Mouse (Mus musculus) forebrain, embryonic 11.5 days (tissue): ENCODE measurements around the gene Zgrf1. TPM values are rescaled to one million over a fixed set of nuclear protein-coding genes. Genes with fewer than 3 reads are reported as not detected.

ENCODE experiments used
- ATAC-seq: fragments of 200-750 bp; cut with Nextera tagmentation; replicated peaks from 2 replicates; pipeline ENCODE4 v1.8.0; 2017; ENCODE audit warnings: moderate TSS enrichment; ENCODE audit not compliant: low FRiP score
- DNase-seq: peaks from one replicate; pipeline ENCODE4 v3.0.0-alpha.2; 2017; ENCODE audit warnings: low spot score
- H3K27ac ChIP-seq: fragments of 300-500 bp; sonication (generic); 2 replicates; pipeline ENCODE4 v1.5.1; 2014; ENCODE audit warnings: low read depth, low read length
- H3K27me3 ChIP-seq: fragments of 300-500 bp; sonication (generic); 2 replicates; pipeline ENCODE4 v1.6.1; 2014; ENCODE audit warnings: mild to moderate bottlenecking, low read length, mixed read lengths; ENCODE audit not compliant: control insufficient read depth, insufficient read depth
- H3K36me3 ChIP-seq: fragments of 300-500 bp; sonication (generic); 2 replicates; pipeline ENCODE4 v1.6.1; 2014; ENCODE audit warnings: mild to moderate bottlenecking, low read length, moderate library complexity, mixed read lengths; ENCODE audit not compliant: control insufficient read depth, insufficient read depth
- H3K4me1 ChIP-seq: fragments of 300-500 bp; sonication (generic); replicated peaks from 2 replicates; pipeline ENCODE4 v1.6.1; 2014; ENCODE audit warnings: low read length, mixed read lengths; ENCODE audit not compliant: control insufficient read depth, insufficient read depth
- H3K4me2 ChIP-seq: fragments of 300-500 bp; sonication (generic); 2 replicates; pipeline ENCODE4 v1.6.1; 2014; ENCODE audit warnings: low read depth, mild to moderate bottlenecking, low read length, moderate library complexity, mixed read lengths; ENCODE audit not compliant: severe bottlenecking
- H3K4me3 ChIP-seq: fragments of 300-500 bp; sonication (generic); 2 replicates; pipeline ENCODE4 v1.5.1; 2014; ENCODE audit warnings: low read depth, low read length
- H3K9ac ChIP-seq: fragments of 300-500 bp; sonication (generic); 2 replicates; pipeline ENCODE4 v1.6.1; 2014; ENCODE audit warnings: low read length
- H3K9me3 ChIP-seq: fragments of 300-500 bp; sonication (generic); 2 replicates; pipeline ENCODE4 v1.6.1; 2016; ENCODE audit warnings: low read length, mixed read lengths; ENCODE audit not compliant: control insufficient read depth
- WGBS: fragments of 180-500 bp; shearing (Covaris S2); extraction: QIAGEN DNeasy Blood & Tissue Kit; methylation state at CpG from one replicate; pipeline ENCODE4 v1.1.7; 2014; 5-methylcytosine and 5-hydroxymethylcytosine counted together
- polyA plus RNA-seq: library from polyadenylated mRNA; unstranded; fragments of >200 nt; fragmentation: Nextera tagmentation; extraction: Ambion mirVana; gene quantifications from 2 replicates; pipeline ENCODE4 v1.2.1, GENCODE M21; 2014

Zgrf1 gene
- polyA plus RNA-seq, result 17.8 and 21.2 TPM in 2 replicates

DNA sequence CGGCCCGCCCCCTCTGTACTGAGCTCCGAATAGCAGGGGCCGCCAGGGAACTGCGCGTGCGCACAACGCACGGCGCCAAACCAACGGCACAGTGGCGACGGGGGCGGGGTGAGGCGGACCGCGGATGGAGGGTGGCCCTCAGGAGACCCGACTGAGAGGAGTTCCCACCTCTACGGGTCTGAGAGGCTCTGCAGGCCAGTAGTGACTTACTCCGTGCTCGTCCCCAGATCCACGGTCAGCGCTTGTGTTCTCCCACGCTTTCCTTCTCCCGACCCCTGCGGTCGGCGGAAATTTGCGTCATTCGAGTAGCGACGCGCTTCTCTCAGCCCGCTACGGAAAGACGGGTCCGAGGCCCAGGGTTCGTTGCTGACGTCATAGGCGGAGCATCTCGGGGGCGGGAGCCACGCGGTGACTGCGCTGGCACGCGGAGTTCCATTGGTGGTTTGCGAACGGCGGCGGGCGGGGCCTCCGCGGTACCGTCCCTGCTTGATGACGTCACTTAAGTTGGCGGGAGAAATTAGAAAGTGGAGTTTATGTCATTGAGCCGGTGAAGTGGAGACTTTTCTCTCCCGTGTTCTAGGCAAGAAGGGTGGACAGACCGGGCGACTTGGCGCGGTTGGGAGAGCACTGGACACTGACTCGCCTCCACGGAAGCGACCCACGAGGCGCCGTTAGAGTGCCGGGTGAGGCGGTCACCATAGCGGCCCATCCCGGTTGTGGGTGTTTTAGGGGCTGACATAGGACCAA, at the start of gene Zgrf1, which contains the start of gene Larp7:
Gene Zgrf1 (plus strand): TSS at position 517 of the 747 bp plus-strand sequence.
Gene Larp7 (minus strand): TSS at position 377 of the 747 bp plus-strand sequence.
- Histone ChIP-seq H3K4me1 (no peaks in the 10 kb centered on the region), H3K36me3 (peaks cover 3% of the 10 kb centered on the region; the same call in 1 of the 2 replicates), H3K9ac (peak within 1 kb of the TSS; percentile 71), H3K4me2 (peak within 1 kb of the TSS; percentile 66), H3K27me3 (no peaks in the 10 kb centered on the region), H3K4me3 (peak within 1 kb of the TSS; percentile 80), H3K9me3 (no peaks in the 10 kb centered on the region), H3K27ac (peak within 1 kb of the TSS; percentile 79)
- peak; percentile 98 for ATAC-seq
- peak; percentile 100 for DNase-seq
- under 1% methylated on average over 73 of the region's 73 CpGs for WGBS

DNA sequence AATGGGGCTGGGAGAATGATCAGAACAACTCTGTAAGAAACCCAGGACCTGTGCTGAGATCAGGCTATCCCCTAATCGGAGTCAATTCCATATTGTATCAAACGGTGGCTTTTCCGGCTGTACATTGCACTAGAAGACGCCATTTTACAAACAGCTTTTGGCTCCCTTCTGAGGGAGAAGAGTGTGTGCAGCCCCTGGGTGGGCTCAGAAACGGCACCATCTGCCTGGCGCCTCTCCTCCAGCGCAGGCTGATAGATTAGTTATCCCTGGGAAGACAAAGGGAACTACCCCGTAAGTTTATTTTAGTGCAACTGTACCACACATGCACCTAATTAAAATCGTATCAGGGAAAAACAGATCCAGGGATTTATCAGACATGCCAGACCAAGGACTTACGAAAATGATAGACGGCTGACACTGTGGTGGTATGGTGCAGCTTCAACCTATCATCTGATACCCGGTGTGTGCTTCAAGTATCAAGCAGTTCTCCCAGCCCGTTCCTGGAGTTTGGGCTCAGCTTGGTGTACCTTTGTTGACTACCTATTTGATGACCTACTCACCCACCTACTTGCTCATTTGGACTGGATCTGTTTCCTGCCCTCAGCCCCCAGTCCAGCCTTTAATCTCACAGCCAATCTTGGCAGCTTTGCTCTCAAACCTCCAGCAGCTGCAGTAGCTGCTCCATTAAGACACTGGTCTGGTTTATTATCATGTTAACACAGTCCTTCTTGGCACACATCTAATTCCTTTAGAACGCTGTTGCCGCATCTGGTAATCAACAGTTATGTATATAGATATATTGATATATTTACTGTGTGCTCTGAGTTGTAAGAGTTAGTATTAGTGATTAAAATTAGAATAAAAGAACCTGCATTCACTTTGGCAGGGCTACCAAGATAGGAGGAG, 45.2 kb upstream of the Zgrf1 start:
- DNase-seq (no peak), ATAC-seq (no peak)
- Histone ChIP-seq H3K36me3 (no peaks in the 10 kb centered on the region), H3K27ac (no peak overlapping the region), H3K27me3 (no peaks in the 10 kb centered on the region), H3K4me1 (no peaks in the 10 kb centered on the region), H3K4me2 (no peak overlapping the region), H3K4me3 (no peak overlapping the region), H3K9me3 (no peaks in the 10 kb centered on the region), H3K9ac (no peak overlapping the region)
- 86% methylated on average over 15 of the region's 15 CpGs for WGBS

DNA sequence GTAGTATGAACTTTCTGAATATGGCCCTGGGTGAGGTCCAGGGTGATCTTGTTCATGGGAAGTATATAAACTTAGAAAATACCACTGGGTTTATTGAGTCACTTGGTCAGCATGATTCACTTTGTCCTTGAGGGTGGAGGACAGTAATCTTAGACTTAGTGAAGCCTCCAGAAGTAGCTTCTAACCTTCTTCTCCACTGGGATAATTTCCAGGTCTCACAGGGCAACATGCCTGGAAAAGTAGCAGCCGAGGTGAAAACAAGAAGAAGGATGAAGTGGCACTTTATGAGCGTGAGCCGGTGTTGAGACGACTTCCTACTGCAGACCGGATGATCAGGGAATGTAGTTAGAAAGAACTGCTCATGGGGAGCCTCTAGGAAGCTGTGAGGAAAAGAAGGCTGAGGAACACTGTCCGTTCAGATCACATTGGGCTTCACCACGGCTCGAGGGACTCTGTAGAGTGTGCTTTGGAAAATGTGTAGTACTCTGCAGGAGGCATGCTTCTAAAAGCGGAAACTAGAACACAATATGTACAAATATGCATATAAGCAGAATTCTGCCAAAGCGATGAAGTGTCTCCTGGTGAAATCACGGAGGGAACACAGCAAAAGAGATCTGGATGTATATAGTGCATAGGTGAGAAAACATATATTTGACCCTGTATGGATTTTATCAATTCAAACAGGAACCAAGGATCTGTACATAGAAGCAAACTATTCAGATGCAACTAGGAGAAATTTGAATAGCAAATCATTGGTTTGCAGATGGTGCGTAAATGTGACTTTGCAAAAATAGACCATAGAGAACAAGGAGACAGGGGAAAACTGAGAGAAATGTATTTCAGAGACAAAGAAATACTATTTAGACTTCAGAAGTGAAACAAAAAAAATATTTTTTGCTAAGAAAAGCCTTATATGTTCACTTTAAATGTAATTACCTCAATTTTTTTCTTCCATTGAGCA, 41.2 kb upstream of the Zgrf1 start:
- H3K9me3 ChIP-seq, result no peaks in the 10 kb centered on the region
- no peaks in the 10 kb centered on the region for H3K27me3 ChIP-seq
- no peak for ATAC-seq
- H3K36me3 ChIP-seq, result no peaks in the 10 kb centered on the region
- WGBS, result 85% methylated on average over 12 of the region's 12 CpGs
- H3K4me2 ChIP-seq, result no peak overlapping the region
- H3K4me1 ChIP-seq, result no peaks in the 10 kb centered on the region
- no peak for DNase-seq
- H3K9ac ChIP-seq, result no peak overlapping the region
- no peak overlapping the region for H3K27ac ChIP-seq
- H3K4me3 ChIP-seq, result no peak overlapping the region

DNA sequence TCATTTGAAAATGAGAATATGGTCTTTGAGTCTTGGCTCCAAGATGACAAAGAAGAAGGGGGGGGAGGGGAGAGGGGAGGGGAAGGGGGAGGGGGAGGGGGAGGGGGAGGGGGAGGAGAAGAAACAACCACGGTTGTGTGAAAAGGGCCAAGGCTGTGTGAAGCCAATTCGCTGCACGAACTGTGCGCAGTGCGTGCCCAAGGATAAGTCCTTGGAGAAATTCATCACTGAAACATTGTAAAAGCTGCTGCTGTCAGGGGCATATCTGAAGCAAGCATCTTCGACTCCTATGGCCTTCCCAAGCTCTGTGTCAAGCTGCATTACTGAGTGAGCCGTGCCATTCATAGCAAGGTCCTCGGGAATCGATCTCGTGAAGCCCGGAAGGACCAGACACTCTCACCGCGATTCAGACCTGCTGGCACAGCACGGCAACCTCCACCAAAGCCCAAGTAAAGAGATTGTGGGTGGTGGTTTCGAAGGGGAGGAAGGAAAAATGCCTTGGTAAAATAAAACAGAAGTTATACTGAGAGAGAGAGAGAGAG, 40.4 kb upstream of the Zgrf1 start:
- no peaks in the 10 kb centered on the region for H3K4me1 ChIP-seq
- H3K9ac ChIP-seq, result no peak overlapping the region
- 76% methylated on average over 15 of the region's 15 CpGs for WGBS
- DNase-seq, result no peak
- ATAC-seq, result no peak
- H3K36me3 ChIP-seq, result no peaks in the 10 kb centered on the region
- no peak overlapping the region for H3K4me3 ChIP-seq
- H3K4me2 ChIP-seq, result no peak overlapping the region
- no peaks in the 10 kb centered on the region for H3K27me3 ChIP-seq
- H3K9me3 ChIP-seq, result no peaks in the 10 kb centered on the region
- no peak overlapping the region for H3K27ac ChIP-seq

DNA sequence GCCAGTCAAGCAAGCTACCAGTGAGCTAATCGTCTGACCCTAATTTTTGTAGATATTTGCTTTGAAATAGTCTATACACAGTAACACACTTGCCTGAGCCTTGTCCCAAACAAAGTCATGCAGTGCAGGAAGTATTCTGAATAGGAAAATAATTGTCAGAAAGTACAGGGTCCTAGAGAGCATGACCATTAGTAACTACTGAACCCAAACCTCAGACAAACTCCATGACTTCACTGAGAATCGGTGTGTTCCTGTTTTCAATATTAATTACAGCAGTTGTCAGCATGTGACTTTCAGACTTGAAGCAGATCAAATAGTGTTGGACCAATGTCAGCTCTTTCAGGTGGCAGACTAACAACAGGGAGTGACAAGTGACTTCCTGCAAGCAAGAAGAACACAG, 39.6 kb upstream of the Zgrf1 start:
- Histone ChIP-seq H3K4me2 (no peak overlapping the region), H3K4me3 (no peak overlapping the region), H3K27ac (no peak overlapping the region), H3K9ac (no peak overlapping the region), H3K4me1 (no peaks in the 10 kb centered on the region), H3K36me3 (no peaks in the 10 kb centered on the region), H3K27me3 (no peaks in the 10 kb centered on the region), H3K9me3 (no peaks in the 10 kb centered on the region)
- 92% methylated on average over 2 of the region's 2 CpGs for WGBS
- DNase-seq (no peak), ATAC-seq (no peak)

DNA sequence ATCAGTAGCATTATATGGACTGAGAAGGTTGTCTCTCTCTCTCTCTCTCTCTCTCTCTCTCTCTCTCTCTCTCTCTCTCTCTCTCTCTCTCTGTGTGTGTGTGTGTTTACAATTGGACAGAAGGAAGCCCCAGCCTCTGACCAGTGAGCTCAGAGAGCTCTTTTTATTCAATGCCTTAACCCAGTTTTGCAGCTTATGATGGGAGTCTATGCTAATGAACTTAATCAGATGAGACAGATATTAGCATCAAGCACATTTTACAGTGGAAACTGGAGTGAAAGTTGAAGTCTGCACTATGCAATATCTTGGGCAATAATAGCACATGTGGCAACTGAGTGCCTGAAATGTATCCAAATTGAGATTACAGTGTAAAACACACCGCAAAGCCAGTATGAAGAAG, 38.0 kb upstream of the Zgrf1 start:
- WGBS, result 91% methylated on average over 1 of the region's 1 CpGs
- H3K27me3 ChIP-seq, result no peaks in the 10 kb centered on the region
- H3K4me2 ChIP-seq, result no peak overlapping the region
- H3K9ac ChIP-seq, result no peak overlapping the region
- no peak overlapping the region for H3K4me3 ChIP-seq
- no peak overlapping the region for H3K27ac ChIP-seq
- no peaks in the 10 kb centered on the region for H3K9me3 ChIP-seq
- no peak for ATAC-seq
- H3K36me3 ChIP-seq, result no peaks in the 10 kb centered on the region
- DNase-seq, result no peak
- no peaks in the 10 kb centered on the region for H3K4me1 ChIP-seq

DNA sequence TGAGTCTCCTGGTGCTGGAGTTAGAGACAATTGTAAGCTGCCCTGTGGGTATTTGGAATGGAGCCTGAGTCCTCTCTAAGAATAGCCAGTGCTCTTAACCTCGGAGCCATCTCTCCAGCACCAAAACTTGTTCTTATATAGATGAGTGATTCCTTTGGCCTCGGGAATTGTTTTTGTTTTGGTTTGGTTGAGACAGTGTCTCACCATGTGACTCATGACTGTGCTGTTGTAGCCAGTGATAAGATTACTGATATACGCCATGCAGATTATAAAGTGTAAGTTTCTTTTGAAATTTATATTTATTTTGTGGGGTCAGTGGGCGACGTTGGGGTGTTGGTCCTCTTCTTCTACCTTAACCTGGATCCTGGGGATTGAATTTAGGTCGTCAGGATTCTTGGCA, 33.0 kb upstream of the Zgrf1 start:
- no peak for DNase-seq
- Histone ChIP-seq H3K4me3 (no peak overlapping the region), H3K9me3 (no peaks in the 10 kb centered on the region), H3K27me3 (no peaks in the 10 kb centered on the region), H3K27ac (no peak overlapping the region), H3K4me2 (no peak overlapping the region), H3K4me1 (no peaks in the 10 kb centered on the region), H3K9ac (no peak overlapping the region), H3K36me3 (no peaks in the 10 kb centered on the region)
- WGBS, result 88% methylated on average over 6 of the region's 6 CpGs
- ATAC-seq, result no peak

DNA sequence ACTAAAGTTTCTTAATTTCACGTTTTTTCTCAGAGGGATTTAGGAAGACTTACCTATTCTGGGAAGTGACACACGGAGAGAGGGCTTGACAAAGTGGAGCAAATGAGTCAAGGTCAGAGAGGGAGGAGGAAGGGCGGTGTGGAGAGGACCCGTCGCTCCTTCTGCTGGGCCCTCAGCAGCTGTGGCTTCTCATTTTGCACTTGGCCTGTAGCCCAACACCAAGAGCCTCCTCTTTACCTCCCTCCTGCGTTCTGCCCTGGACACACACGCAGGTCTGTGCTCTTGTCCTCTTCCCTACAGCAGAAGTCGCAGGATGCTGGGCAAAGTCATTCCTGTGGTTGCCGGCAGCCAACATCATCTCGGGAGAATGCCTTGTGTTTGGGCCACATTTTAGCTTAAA, 32.1 kb upstream of the Zgrf1 start:
- ATAC-seq (no peak), DNase-seq (no peak)
- 88% methylated on average over 10 of the region's 10 CpGs for WGBS

More for the DNA sequence above, 32.1 kb upstream of the Zgrf1 start:
- H3K9ac ChIP-seq, result no peak overlapping the region
- H3K36me3 ChIP-seq, result no peaks in the 10 kb centered on the region
- no peak overlapping the region for H3K4me2 ChIP-seq
- H3K27ac ChIP-seq, result no peak overlapping the region
- H3K9me3 ChIP-seq, result no peaks in the 10 kb centered on the region
- no peaks in the 10 kb centered on the region for H3K27me3 ChIP-seq
- H3K4me1 ChIP-seq, result no peaks in the 10 kb centered on the region
- no peak overlapping the region for H3K4me3 ChIP-seq
